Mouse (Mus musculus): ENCODE data around the gene Spdef.
A peak's percentile ranks its signal among the peaks of the same experiment; 100 is the strongest.

Spdef gene

DNA sequence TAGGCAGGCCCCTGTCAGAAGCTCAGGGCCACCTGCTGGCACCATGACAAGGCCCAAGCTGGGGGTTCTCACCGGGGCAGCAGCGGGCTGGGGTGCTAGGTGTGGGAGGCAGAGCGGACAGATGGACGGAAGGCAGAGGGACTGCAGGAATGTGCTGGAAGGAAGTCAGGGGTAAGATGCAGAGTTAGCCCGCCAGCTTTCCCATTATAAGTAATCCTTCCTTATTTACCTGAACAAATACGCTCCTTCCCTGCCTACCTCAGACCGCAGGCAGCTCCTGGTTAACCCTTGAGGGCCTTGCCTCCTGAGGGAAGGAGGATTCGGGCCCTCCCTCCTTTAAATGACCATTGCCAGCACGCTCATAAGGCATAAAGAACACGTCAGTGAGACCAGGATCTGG lies at the start of gene Spdef:
Gene Spdef (minus strand): TSS at position 186 of the 400 bp plus-strand sequence.
- no peak for DNase-seq (ENCODE audit: low read depth in 2 of 2, low spot score in 2 of 2)

DNA sequence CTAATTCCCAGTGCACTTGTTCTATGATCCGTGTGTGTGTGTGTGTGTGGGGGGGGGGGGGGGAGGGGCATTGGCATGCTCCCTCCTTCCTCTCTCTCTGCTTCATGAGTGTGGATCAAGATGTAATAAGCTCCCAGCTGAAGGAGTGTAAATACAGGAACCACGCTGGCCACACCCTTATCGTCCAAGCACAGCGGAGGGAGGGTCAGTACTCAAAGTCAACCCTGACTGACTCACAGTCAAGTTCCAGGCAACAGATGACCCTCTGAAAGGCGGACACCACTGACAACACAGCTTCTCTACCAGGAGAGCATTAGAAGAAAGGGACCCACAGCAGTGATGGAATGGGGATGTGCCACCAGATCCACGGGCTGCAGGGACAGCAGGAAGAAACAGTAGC lies 49.1 kb upstream of the Spdef start:
- no peak for DNase-seq (ENCODE audit: low read depth in 2 of 2, low spot score in 2 of 2)

DNA sequence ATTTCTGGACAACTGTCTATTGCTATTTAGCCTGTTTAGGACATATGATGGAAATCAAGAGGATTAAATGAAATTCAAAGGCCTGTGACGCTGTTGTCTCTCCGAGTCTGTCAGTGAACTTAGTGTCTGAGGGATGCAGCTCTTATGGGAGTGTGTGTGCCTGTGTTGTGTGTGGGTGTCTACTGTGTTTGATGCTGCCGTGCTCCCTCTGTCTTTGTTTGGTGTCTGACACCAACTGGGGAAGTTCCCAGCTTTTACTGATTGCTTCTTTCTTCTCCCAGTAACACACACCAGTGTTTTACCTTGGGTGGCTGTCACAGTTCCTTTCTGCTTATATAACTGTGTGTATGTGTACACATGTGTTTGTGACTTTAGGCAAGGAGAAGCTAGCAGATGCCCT lies 45.4 kb upstream of the Spdef start:
- no peak for DNase-seq (ENCODE audit: low read depth in 2 of 2, low spot score in 2 of 2)

DNA sequence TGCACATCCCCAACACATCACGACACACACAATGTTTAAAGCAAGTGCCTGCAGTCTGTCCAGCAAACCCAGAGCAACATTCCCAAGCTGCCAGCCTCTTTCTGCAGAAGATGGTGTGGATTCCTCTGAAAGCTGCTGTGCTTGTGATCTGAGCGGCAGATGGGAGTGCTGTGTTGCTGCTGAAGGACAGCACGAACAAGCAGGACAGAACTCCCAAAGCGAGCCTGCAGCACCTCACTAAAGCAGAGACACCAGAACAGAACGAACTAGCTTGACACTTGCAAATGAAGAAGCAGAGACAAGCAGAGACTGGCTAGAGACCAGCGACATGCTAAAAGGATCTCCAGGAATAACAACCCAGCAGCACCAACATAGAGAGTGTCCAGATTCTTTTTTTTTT lies 42.9 kb upstream of the Spdef start:
- no peak for DNase-seq (ENCODE audit: low read depth in 2 of 2, low spot score in 2 of 2)

DNA sequence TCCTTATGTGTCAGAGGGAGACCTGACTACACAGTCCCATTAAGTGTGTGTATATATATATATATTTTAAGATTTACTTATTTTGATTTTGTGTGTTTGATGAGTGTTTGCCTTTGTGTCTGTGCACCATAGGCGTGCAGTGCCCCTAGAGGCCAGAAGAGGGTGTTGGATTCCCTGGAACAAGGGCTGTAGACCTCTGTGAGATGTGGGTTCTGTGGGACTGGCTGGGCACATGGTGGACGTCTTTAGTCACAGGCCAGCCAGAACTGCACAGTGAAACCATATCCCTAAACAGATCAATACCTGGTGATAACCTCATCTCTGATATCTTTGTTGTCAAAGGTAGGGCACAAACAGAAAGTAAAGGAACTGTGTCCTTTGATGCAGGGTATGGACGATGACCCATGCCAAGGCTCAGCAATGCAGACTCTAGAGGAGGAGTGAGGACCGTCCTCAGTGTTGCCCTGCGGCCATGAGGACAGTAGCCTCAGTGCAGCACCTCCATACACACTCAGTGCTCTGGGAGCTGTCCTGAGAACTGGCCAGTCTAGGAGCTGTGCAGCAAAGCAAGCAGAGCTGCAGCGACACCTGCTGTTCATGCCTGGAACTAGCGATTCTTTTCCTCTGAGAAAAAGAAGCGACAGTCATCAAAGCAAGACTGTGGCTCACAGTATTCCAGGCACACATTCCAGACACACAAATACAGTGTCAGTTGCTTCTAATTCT lies 40.2 kb upstream of the Spdef start:
- peak; percentile 29 to 47 for DNase-seq (ENCODE audit: low read depth in 2 of 2, low spot score in 2 of 2)

DNA sequence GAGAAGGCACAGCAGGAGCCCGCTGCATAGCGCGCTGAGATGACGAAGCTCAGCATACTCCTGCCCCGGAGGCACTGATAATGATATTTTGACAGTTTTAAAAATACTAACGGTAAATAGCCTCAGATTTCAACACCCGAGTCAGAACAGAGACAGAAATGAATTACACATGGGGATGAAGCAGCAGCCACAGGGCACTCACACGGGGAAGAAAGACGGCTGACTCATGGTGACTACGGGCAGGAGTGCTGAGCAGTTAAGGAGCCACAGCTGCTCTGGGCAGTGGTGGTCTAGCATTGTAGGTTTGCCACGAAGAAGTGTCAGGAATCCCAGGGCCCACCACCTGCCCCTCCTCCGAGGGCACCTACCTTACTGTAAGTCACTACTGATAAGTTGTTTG lies 38.8 kb upstream of the Spdef start:
- no peak for DNase-seq (ENCODE audit: low read depth in 2 of 2, low spot score in 2 of 2)

DNA sequence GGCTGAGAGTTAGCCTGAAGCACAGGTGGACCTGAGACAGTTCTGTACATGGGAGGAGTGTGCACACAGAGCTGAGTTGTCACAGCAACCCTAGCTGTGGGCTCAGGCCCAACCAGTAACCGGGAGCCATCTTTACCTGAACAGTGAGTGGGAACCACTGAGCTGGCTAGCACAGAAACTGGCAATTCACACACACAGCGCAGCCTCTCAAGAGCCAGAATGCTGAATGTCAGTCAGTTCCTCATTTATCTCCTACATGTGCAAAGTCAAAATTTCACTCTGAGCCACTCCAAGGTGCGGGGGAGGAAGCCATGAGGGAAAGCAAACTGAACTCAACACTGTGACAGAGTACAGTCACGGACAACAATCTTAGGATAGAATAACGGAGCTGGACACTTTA lies 38.4 kb upstream of the Spdef start:
- no peak for DNase-seq (ENCODE audit: low read depth in 2 of 2, low spot score in 2 of 2)

DNA sequence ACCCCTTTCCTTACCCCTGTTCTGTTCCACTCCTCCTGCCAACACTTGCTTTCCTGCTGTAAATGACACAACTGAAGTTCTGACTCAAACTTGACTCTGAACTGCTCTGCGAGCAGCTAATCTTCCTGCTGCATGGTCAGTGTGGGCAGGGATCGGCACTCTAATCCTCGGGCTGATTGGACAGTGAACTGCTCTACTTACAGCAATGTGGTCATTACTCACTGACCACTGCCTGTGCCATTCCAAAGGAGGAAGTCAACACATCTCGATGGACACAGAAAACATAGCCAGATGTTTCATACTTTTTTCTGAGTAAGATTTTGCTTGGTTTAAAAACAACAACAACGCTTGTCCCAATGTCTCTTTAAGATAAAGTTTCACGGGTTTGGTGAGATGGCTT lies 36.3 kb upstream of the Spdef start:
- no peak for DNase-seq (ENCODE audit: low read depth in 2 of 2, low spot score in 2 of 2)

DNA sequence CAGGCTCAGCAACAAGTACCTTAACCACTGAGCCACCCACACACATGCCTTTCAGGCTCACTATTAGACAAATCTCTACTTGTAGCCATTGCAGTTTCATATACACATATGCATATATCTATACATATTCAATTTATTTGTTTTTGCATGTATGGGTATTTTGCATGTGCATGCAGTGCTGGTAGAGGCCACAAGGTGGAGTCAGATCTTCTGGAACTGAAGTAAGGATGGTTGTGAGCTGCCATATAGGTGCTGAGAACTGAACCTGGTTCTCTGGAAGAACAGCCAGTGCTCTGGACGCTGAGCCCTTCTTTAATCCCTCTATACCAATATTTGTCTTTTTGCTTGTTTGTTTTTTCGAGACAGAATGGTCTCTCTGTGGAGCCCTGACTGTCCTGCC lies 35.7 kb upstream of the Spdef start:
- peak in 1 of 2 experiments; percentile 21 for DNase-seq (ENCODE audit: low read depth in 2 of 2, low spot score in 2 of 2)

DNA sequence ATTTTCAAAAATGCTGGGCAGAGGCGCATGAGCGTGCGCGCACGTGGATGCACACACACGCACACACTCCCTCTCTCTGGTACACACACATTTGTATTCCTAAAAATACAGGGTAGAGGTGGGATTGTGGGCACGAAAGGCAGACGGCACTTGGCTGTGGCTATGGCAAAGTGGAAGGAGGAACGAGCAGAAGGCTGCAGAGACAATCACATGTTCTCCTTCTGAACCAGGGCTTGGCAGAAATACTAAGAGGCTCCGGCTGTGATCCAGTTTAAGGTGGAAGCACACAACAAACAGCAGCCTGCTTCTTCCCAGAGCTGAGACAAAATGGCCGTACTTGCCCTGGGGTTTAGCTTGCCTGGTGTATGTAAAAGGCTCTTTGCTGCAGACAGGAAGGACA lies 34.1 kb upstream of the Spdef start:
- DNase-seq (ENCODE audit: low read depth in 2 of 2, low spot score in 2 of 2) = no peak

DNA sequence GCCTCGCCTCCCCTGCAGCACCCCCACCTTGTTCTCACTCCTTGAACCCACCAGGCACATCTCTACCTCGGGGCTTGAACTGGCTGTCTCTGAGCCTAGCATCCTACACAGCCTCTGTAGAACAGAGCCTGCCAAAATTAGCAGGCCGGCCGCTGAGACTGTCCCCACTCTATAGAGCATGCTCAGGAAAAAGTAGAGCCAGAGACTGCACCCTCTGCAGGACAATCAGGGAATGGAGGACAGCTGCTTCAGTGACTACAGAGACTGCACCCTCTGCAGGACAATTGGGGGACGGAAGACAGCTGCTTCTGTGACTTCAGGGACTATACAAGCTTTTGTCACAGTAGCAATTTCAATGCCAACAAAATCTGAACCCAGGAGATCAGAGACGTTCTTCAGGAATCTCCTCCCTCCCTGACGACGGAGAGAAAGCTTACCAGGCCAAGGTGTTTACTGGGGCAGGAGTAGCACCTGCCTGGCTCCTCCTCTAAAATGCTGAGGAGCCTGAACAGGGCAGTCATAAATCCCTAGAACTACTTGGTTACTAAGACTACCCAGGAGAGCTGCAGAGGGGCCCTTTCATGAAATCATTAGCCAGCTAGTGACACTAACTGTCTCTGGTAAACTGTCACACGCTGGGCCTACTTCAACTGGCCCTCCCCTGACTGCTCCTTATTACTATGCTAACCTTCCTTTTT lies 33.0 kb upstream of the Spdef start:
- peak; percentile 12 to 26 for DNase-seq (ENCODE audit: low read depth in 2 of 2, low spot score in 2 of 2)

DNA sequence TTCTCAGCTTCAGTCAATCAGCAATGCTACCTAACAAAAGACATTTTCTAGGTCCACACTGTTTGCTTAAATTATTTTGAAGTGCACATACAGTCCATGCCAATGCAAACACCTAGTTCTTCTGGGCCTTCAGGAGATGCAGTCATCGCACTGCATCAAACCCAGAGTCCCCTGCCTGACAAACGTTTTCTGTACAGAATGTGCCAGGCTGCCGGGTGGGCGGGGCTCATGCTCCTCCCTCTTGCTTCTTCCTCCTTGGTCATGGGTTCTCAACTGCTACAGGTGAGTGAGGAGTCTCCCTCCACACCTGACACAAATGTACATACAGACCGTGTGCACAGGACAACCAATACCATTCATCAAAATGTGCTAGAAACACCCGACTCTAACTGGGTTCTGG lies 31.4 kb upstream of the Spdef start:
- no peak for DNase-seq (ENCODE audit: low read depth in 2 of 2, low spot score in 2 of 2)

DNA sequence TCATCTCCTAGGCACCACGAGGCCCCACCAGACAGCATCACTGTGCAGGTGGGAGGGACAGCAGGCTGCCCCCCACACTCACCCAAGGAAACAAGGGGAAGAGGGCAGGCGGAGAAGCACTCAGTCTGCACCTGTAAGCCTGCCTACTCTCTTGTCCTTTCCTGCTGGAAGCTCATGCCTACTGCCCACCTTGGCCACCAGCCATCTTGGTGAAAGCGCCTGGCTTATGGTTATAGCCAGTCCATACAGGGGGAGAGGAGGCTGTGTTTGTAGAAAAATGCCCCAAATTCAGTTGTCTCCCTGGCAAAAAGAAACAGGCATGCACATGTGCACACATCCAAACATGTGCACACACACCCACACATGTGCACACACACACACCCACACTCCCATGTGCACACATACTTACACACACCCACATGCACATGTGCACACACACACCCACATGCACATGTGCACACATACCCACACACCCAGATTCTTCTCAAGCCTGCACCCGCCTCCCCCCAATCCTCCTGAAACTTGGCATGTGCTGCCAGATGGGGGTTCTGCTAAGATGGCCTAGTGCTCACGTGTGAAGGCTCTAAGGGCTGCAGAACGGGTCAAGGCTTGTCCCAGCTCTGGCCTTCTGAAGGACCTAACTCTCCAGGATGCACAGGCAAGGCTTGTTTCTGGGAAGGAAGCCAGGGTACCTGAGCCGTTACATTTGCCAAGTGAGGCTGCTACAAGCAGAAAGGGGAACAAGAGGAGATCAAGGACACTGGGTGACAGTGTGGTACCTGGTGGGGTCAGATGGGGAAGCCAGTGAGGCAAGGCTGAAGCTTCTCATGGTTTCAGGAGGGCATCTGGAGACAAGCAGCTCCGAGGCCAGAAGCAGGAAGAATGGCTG lies 22.8 kb upstream of the Spdef start:
- no peak for DNase-seq (ENCODE audit: low read depth in 2 of 2, low spot score in 2 of 2)

DNA sequence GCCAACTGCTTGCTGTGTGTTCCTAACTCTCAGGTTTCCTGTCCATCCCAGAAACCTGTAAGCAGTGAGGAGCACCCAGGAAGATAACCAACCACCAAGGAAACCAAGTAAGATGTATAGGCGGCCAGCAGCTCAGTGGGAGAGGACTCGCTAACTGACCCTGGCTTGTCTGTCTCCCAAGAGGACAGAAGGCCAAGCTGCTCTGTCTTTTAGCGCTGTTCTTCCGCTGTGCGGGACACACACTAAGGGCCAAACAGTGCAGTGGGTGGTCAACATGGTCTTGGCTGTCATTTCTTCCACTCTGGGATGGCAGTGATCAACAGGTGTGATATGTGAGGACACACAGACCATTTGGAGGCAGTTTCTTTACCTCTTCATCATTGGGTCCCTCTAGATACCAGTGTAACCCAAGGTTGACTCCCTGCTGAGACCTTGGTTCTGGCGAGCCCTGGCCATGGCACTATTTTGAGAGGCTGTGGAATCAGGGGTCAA lies 21.7 kb upstream of the Spdef start:
- no peak for DNase-seq (ENCODE audit: low read depth in 2 of 2, low spot score in 2 of 2)

DNA sequence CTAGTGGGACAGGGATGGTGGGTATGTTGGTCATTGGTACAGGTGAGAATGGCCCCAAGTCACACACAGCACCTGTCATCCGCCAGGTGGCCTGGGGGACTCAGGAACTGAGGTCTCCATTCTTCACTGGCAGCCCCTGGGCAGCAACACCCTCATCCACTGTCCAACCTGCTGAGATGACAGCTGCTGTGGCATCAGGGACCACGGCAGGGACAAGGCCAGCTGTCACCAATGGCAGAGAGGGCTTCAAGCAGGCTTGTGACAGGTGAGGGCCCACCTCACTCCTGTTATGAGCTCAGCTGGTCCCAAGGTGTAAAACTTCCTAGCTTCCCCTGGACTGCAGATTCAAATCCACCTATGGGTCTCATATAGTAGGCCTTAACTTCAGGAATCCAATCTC lies 19.4 kb upstream of the Spdef start:
- no peak for DNase-seq (ENCODE audit: low read depth in 2 of 2, low spot score in 2 of 2)

DNA sequence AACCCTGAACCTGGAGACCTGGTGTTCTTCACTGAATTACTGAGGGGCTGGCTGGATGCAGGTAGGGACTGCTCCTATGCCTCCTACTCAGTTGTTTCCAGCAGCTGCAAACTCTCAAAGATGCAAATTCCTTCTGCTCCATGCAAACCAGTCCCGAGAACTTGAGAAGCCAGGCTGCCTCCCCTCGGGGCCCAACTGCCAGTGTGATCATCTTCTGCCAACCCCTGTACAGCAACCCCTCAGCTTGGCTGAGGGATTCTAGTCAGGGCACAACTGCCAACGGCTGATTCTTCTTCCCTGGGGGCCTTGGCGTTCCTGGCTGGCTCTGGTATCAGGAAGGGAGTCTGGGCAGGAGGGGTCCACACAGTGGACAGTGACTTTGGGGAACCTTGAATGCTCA lies 17.7 kb upstream of the Spdef start:
- no peak for DNase-seq (ENCODE audit: low read depth in 2 of 2, low spot score in 2 of 2)

DNA sequence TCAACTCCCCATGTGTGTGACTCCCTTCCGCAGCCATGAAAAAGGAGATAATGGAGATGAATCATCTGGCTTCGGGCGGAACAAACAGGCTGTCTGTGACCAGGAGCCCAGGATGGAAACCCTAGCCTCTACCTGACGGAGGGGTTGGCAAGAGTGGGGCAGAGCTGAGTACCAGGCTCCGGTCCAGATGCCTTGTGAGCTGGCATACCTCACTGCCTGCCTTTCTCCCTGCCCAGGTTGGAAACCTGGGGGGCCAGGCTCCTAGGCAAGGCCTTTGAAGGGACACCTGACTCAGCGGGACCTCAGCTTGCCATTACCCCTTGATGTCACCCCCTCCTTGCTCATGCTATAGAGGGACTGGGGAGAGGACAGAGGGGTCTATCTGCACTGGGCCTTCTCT lies 12.2 kb upstream of the Spdef start:
- no peak for DNase-seq (ENCODE audit: low read depth in 2 of 2, low spot score in 2 of 2)

DNA sequence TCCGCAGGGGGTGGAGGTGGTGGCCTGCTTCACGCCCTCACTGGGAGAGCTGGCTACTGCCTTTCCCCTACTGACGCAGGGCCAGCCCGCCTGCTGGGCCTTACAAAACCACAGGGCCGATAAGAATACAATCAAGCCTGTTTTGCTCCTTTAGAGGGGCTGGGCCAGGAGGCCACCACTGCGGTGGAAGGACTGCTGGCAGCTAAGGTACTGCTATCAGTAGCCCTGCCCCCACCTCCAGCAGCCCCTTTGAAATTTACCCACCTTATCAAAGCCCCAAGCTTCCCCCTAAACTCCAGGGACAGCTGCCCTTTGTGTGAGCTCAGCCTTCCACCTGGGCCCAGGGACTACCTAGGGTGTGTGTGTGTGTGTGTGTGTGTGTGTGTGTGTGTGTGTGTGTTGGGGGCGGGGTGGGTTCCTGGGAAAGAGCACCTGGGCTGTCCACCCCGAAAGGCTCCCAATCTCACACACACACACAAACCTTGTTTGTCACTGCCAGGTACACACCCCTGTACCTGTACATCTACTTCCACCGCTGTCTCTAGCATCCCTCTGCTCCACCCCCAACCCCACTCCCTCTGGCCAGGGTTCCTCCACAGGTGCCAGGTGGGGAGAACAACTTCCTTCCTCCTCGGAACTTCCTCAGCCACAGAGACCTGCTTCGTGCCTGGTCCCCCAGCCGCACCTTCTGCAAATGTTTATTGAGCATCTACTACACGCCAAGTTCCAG lies 5.8 kb upstream of the Spdef start:
- DNase-seq (ENCODE audit: low read depth in 2 of 2, low spot score in 2 of 2) = no peak

DNA sequence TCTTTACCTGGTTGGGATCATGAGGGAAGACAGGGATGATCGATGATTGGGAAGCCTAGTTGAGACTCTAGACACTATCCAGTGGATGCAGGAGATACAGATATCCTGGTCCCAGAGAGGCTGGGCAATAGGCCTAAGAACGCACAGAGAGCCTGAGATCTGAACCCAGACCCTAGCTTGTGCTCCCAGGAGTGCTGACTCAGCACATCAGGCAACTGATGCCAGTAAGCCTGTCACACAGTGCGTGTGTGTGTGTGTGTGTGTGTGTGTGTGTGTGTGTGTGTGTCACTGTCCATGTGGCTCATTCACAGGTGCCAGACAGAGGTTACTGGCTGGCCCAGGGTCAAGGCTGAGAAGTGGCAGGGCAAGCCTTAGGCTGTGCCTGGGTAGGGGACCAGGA lies 3.9 kb upstream of the Spdef start:
- DNase-seq (ENCODE audit: low read depth in 2 of 2, low spot score in 2 of 2) = no peak

DNA sequence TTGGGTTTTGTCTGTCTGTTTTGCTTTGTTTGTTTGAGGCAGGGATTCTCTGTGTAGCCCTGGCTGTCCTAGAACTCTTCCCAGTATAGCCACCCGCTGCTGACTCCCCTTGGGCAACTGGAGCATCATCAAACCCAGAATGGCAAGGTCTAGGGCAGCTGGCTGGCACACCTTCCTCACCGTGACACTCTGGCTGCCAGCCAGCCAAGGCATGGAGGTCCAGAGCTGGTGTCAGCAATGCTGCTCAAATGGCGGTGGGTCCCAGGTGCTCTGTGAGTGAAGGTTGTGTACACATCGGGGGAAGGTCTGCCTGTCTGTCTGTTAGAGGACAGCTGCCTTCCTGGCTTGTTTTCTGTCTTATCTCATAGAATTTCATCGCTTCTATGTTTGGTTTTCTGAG lies 3.4 kb upstream of the Spdef start:
- no peak for DNase-seq (ENCODE audit: low read depth in 2 of 2, low spot score in 2 of 2)

DNA sequence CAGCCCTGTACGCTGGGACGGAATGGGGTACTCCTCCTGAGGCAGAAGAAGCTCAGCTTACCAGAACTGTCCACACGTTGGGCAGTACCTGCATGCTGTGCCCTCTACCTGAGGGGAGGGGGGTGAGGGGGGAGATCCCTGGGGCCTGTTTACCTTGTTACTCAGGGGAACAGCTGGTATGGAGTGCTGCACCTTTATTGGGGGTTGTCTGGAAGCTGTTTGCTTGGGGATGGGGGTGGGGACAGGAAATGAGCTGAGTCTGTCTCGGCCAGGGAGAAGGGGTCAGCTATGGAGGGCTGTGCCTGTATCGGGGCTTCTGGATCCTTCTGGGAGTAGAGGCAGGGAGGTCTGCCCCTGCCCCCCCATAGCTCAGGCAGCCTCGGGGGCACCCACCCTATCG lies 2.2 kb downstream of the Spdef start:
- no peak for DNase-seq (ENCODE audit: low read depth in 2 of 2, low spot score in 2 of 2)

Data from CD8-positive naive resting alpha-beta T cell, adult 2 months (primary cell).